In genomic region chr5:35655753-35656485, GRCm38 (mm10) we compare ENCODE assay signal across 13 mouse cellular contexts. TPM values are rescaled to one million over a fixed set of nuclear protein-coding genes. Genes with fewer than 3 reads are reported as not detected.
"Had no signal": no experiment of that assay in that cellular context is flagged by ENCODE, and none has a peak within 500 bp of the region (broad histone marks: within the 10 kb centered on the region; RNA-seq: fewer than 3 reads in every experiment).

No protein-coding gene starts in this region.

- DNase-seq: kidney, adult 8-10 months; kidney, postnatal 36 days; lung, postnatal 36 days; right cerebral cortex, postnatal 14 days; thymus, adult 18-20 months; thymus, postnatal 25 days had no signal

- H3K36me3 ChIP-seq: limb, embryonic 10.5 days; midbrain, embryonic 13.5 days had no signal

- H3K4me3 ChIP-seq: left cerebral cortex, adult 2 months; limb, embryonic 10.5 days; midbrain, embryonic 13.5 days had no signal

- H3K9ac ChIP-seq: midbrain, embryonic 13.5 days had no signal

- H3K4me1 ChIP-seq: midbrain, embryonic 13.5 days had no signal

- ATAC-seq: intestine, embryonic 16.5 days; midbrain, embryonic 13.5 days had no signal

- H3K9me3 ChIP-seq: limb, embryonic 10.5 days; midbrain, embryonic 13.5 days had no signal

- H3K4me2 ChIP-seq: liver, embryonic 11.5 days; midbrain, embryonic 13.5 days had no signal

- H3K27me3 ChIP-seq: midbrain, embryonic 13.5 days had no signal

- H3K27ac ChIP-seq: kidney, postnatal 0 days; left cerebral cortex, adult 2 months; limb, embryonic 10.5 days; midbrain, embryonic 13.5 days had no signal

RNA-seq across cellular contexts. Expression of gene Htra3, which starts 23.7 kb away (rescaled TPM):
- total RNA-seq: megakaryocyte progenitor cell, adult 5-6 weeks had no signal
